Mouse (Mus musculus): ENCODE measurements around the gene Ppm1j.
"Not testable (repeated sequence)": the region's sequence is repeated elsewhere in the genome, so short reads cannot be mapped to it uniquely, and the experiment has no call there.

Ppm1j gene

GRCm38 (mm10) chr3:104785284-104785683, 4.4 kb downstream of the Ppm1j start:
- no peak for DNase-seq

- DNase-seq, result no peak
Measured at GRCm38 (mm10) chr3:104788075-104788474, 7.2 kb downstream of the Ppm1j start, which contains the start of gene Rhoc. Gene Rhoc, plus strand, starts transcription at chr3:104788375.

DNA sequence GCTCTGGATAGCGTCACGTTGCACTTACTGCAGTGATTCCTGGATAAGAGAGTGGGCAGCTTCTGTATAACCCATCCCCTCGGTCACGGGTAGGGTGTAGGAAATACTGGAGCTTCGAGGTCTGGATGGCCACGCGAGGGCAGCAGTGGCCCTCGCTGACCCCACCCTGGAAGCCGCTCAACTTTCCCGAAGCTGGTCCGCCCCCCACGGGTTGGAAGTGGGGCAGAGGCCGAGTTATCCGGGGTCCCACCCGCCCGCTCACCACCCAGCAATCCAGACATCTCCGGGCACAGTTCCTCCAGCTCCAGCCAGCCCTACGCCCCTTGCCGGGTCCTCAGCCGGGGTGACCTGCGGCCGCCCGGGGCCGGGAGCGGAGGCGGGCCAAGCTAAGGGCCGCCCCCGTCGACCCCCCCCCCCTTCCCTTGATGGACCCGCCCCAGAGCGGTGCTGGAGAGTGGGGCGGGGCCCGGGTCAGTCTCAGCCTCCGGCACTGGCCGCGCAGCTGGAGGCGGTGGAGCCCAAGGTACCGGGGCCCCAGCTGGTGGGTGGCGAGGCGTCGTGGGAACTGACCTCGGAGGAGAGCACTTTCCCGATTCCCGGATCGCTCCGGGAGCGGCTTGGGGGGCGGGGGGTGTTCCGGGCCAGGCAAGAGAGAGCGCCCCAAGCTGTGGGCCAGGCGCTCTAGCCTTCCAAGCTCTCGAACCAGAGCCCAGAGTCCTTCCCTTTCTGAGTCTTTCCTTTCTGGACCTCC, 7.9 kb downstream of the Ppm1j start:
- peak; percentile 92 for DNase-seq

GRCm38 (mm10) chr3:104789312-104789605, 8.4 kb downstream of the Ppm1j start:
- peak; percentile 59 for DNase-seq

DNA sequence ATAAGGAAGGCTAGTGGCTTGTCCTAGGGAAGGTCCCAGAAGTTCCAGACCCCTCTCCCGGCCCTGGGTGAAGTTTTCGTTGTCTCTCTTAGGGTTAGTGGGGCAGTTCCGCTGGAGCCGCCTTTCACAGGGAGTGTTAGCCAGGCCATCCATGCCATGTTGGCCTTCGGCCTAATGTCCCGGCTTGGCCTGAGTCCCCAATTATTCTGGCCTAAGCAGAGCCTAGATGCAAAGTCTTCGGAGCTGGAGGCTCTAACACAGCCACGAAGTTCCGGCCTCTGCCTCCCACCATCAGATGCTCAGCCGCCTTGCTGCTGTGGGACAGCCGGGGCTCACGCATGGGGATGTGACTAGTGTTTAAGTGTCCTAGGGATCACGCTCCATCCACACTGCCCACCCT, 9.0 kb downstream of the Ppm1j start:
- peak; percentile 62 for DNase-seq

- peak; percentile 62 for DNase-seq
Measured at GRCm38 (mm10) chr3:104790401-104790937, 9.6 kb downstream of the Ppm1j start.

DNA sequence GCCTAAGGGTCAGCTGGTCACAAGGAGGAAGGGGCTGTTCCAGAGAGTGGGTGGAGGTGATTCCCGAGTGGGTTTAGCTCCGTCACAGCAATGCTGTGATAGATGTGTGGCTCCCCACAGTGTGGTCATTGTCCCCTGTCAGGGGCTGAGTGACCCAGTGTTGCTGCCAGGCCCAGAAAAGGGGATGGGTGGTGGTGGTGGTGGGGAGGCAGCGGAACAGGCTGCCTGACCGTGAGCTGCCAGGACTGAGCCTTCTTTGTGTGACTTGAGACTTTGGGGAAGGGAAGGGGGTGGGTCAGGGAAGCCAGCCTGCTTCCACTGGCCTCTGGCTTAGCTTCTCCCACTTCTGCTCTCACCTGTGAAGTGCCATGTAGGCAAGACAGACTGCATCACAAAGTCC, 10.2 kb downstream of the Ppm1j start:
- DNase-seq, result peak; percentile 31

- DNase-seq, result no peak
Measured at GRCm38 (mm10) chr3:104791671-104792070, 10.8 kb downstream of the Ppm1j start.

DNA sequence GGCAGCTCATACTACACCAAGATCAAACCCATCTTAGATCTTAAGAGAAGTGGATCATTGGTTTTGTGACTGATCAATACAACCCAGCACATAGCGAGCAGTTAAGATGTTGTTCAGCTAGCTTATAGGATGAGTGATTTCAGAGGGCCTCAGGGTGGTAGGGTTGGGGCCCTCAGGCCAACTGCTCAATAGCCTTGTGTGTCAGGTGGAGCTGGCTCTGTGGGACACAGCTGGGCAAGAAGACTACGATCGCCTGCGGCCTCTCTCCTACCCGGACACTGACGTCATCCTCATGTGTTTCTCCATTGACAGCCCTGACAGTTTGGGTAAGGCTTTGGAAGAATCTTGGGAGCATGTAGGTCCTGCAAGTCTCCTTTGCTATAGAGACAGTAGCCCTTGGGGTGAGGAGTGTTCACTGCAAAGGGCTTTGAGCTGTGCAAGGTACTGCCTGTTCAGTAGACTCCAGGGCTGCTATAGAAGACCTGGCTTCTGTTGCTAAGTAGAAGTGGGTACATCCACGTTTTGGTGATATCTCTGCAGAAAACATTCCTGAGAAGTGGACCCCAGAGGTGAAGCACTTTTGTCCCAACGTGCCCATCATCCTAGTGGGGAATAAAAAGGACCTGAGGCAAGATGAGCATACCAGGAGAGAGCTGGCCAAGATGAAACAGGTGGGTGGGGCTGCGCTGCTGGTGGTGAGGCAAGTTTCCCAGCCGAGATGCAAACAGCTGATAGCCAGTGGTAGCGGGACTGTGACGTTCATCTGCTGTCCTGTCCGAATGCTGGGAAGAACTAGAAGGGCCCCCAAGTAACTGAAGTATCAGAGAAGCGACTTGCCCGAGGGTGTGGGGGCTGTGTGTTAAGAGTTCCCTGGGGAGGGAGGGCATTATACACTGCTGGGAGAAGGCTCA, 11.8 kb downstream of the Ppm1j start:
- DNase-seq, result no peak

DNA sequence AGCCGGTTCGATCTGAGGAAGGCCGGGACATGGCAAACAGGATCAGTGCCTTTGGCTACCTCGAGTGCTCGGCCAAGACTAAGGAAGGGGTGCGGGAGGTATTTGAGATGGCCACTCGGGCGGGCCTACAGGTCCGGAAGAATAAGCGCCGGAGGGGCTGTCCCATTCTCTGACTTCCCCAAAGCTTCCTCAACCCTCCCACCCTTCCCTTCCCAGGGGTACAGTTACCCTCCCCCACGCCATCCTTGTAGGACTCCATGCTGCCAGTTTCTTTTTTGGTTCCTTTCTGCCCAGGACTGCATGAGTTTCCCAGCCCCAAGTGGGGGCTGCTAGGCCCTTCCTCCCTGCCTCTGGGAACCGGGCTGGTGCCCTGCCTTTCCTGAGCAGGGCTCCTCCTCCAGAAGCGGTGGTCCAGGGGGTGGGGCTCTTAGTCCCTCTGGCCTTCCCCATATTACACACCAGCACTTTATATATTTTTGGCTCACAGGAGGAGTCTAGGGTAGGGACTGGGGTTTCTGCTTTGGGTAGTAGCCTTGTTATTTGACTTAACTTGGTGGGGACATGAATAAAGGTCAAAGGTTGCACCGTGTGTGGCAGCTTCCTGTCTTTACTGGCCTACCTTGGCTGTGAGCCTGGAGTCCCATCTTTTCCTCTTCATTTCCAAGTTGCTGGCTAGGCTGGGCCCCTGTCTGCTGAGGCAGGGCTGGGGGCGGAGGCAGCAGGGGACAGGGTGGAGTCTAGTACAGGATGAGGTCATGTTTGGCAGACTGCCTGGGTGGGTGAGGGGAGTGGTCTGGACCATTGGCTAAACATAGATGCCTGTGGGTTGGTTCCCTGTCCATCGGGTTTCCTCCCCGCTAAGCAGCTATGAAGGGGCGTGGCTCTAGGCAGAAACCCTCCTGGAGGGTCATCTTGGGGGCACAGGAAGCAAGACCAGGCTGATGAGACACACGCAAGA, 13.3 kb downstream of the Ppm1j start:
- DNase-seq, result peak; percentile 99

- peak; percentile 34 for DNase-seq
Measured at GRCm38 (mm10) chr3:104794953-104795470, 14.2 kb downstream of the Ppm1j start.

DNA sequence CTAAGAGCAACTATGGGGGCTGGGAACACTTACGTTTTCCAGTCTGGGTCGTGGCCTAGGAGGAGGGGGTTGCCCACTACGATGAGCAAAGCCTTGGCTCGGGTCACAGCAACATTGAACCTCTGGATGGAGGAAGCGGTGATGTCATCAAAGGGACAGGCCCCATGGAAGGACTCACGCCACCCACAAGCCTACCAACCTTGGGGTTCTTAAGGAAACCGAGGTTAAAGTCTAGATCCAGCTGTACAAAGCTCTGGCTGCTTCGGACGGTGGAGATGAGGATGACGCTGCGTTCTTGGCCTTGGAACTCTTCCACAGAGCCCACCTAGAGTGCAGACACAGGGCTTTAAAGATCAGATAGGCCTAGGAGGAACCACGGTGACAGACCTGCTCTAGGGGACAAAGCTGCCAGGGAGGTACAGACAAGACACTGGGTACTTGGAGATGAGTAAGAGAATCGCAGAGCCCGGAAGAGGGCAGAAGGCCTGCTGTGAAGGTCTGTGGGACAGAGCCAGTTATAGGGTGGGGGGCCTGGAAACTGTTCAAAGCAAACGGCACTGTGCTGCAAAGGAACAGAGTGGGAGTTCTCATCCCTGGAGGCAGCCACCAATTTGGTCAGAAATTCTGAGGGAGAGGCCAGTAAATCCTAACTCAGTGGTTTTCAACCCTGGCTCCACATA, 14.9 kb downstream of the Ppm1j start:
- DNase-seq, result no peak

DNA sequence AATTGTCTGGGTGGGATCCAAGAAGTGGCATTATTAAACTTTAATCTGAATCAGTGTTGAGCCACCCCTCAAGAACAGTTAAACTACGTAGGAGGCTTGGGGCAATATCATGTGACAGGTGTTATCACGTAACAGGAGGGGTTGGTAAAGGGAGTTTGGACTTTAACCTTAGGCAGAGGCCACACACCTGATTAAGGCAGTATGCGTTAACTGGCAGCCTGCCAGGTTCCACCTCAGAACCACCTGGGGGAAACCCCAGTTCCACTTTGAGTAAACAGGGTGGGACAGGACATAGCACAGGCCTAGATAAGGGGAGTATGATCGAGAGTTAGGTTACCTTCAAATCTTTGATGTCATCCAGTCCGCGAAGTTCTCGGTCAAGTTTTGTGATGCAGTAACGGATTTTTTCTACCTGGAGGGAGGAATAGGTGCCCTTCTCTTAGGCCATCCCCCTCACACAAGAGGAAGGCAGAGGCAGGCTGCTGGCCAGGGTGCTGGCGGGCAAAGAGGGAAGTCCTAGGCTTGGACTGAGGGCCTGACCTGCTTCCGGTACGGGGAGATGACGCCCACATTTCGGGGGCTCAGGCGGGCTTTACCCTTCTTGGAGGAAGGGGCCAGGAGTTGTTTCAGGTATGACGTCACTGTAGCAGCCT, 15.7 kb downstream of the Ppm1j start:
- peak; percentile 73 for DNase-seq

DNA sequence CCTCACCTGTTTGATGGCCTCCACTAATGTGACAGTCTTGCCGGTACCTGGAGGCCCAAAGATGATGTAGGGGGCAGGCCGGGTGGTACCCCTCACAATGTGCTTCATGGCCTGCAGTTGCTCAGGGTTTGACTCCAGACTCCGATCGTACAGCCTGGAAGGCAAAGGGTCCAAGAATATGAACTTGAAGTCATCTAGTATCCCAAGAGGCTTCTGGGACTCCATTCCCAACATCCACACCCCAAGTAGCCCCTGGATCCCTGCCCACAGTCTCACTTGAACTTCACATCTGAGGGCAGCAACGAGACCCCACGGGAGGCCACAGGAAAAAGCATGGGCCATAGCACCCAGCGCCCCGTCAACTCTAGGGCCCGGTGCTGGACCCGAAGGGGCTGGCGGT, 19.8 kb downstream of the Ppm1j start:
- DNase-seq, result no peak

DNA sequence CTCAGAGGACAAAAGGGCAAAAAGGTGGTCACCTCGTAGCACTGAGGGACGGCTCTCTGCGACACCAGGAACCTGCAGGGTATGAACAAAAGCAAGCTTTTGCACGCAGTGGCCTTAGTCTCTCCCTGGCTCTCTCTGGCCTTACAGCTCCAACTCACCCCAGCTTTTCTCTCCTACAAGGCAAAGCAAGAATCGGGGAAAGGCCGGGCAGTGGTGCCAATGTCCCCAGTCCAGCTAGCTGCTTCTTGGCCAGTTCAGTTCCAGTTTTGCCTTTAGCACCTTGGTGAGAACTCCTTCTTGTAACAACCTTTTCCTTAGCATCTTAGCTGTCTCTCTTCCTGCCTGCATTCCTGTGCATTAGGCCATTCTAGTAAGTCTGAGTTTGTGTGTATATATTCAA, 20.6 kb downstream of the Ppm1j start:
- DNase-seq, result no peak

DNA sequence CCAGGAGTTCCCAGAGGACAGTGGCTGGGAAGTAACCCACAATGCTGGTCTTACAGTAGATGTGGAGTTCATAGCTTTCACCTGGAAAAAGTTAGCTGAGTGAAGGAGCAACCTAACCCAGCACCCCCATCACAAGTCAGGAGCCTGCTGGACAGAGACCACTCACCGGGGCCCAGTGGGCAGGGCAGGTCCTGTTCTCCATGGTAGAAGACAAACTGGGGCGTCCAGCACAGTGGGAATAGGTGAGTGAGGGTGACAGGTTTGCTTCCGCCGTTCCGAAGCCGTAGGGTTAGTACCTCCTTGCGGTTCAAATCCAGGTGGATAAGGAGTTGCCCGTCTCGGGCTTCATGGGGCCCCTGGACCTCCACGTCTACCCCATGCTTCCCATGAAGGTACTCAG, 23.5 kb downstream of the Ppm1j start:
- no peak for DNase-seq

- DNase-seq, result peak; percentile 33
Measured at GRCm38 (mm10) chr3:104805539-104805938, 24.7 kb downstream of the Ppm1j start.

- DNase-seq, result no peak
Measured at GRCm38 (mm10) chr3:104811752-104812151, 30.9 kb downstream of the Ppm1j start.

DNA sequence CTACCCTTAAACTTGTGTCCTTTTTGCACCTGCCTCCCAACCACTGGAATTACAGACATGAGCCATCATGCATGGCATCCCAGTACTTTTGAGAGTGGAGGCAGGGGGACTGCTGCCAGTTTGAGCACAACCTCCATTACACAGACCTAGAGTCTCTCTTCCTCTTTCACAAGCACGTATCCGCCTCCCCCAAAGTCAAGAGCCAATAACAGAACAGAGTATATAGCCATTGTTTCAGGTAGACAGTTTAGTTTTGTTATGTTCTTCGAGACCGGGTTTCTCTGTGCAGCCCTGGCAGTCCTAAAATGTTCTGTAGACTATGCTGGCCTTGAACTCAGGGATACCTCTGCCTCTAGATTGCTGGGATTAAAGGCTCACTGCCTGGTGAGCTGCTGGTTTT, 31.4 kb downstream of the Ppm1j start:
- no peak for DNase-seq

GRCm38 (mm10) chr3:104813227-104813626, 32.4 kb downstream of the Ppm1j start:
- not testable (repeated sequence) for DNase-seq

DNA sequence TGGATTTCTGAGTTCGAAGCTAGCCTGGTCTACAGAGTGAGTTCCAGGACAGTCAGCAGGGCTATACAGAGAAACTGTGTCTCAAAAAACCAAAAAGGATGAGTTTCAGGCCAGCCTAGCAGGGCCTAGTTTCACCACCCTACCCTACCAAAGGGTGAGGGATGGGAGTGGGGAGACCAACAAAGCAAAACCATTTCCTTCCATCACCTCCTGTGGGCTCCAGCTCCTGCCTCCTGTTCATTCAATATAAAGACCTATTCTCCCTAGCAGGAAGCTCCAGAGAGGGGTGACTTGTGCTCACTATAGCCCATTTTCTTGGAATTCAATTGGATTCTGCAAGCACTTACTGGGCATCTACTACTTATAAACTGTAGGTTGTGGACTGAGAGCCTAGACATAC, 33.9 kb downstream of the Ppm1j start:
- DNase-seq, result no peak

All from kidney, postnatal 10 days (tissue).